13 mouse cellular contexts compared by ENCODE assay signal in the genomic region with DNA sequence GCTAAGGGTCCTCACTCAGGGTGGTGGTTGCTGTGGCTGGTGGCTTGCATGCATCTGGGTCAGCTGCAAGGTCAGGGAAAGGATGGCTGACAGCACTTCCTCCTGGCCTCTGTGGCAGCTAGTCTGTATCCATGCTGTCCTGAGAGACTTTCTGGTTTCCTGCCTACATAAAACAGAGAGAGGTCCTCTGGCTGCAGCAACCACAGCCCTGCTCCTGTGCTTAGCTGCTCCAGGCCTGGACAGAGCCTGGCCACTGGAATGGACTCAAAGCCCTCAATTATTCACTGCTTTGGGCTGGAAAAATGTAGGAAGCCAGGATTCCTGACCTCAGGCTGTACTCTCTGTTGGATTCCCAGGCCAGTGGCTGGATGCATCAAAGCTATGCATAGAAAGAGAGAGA. TPM values are rescaled to one million over a fixed set of nuclear protein-coding genes. Genes with fewer than 3 reads are reported as not detected.
DNase-seq lines count a peak whose midpoint lies in the region; ATAC-seq and TF ChIP-seq lines count a peak whose summit lies in the region.
"Had no signal": no experiment of that assay in that cellular context is flagged by ENCODE, and none has a peak within 500 bp of the region (broad histone marks: within the 10 kb centered on the region; RNA-seq: fewer than 3 reads in every experiment).

No protein-coding gene starts in this region.

- H3K4me1 ChIP-seq in kidney, embryonic 15.5 days, result peaks cover 68% of the 10 kb centered on the region
- H3K4me1 ChIP-seq in heart, embryonic 15.5 days (replicated peaks), result peaks cover 38% of the 10 kb centered on the region

- H3K36me3 ChIP-seq in kidney, embryonic 15.5 days, result 0 out of 2 replicates have a peak, but pooled peaks cover 2% of the 10 kb centered on the region
- H3K36me3 ChIP-seq in heart, embryonic 15.5 days, result no peaks in the 10 kb centered on the region
- H3K36me3 ChIP-seq: hindbrain, embryonic 10.5 days had no signal

- no peak for ATAC-seq in kidney, embryonic 15.5 days (replicated peaks; ENCODE audit: low FRiP score)
- no peak for ATAC-seq in heart, embryonic 15.5 days (replicated peaks; ENCODE audit: insufficient number of reproducible peaks, insufficient read depth, low FRiP score, low read depth)
- no peak for ATAC-seq in cerebellum, adult (ENCODE audit: insufficient number of reproducible peaks, low FRiP score, low TSS enrichment)
- ATAC-seq: liver, postnatal 0 days had no signal

- no peak overlapping the region for H3K4me2 ChIP-seq in kidney, embryonic 15.5 days
- H3K4me2 ChIP-seq in heart, embryonic 15.5 days, result no peak overlapping the region

- peak; percentile 49 for DNase-seq in gastrocnemius, adult 2 months
- DNase-seq in gastrocnemius, adult 8-10 months (ENCODE audit: low spot score in 2 of 2), result no peak
- no peak for DNase-seq in kidney, adult 11 months
- peak; percentile 78 for DNase-seq in Muller cell, postnatal 12 days (ENCODE audit: inconsistent ontology term)
- no peak for DNase-seq in ovary, postnatal 14 days (ENCODE audit: low spot score)
- DNase-seq: adrenal gland, postnatal 10 days; cerebellum, postnatal 10 days; left cerebral cortex, postnatal 4 days; liver, postnatal 0 days had no signal

- no peaks in the 10 kb centered on the region for H3K27me3 ChIP-seq in kidney, embryonic 15.5 days
- 0 out of 2 replicates have a peak, but pooled peaks cover 3% of the 10 kb centered on the region for H3K27me3 ChIP-seq in heart, embryonic 15.5 days

- peak overlapping the region; percentile 9 for H3K4me3 ChIP-seq in gastrocnemius, adult 2 months
- no peak overlapping the region for H3K4me3 ChIP-seq in kidney, embryonic 15.5 days (replicated peaks)
- no peak overlapping the region for H3K4me3 ChIP-seq in heart, embryonic 15.5 days
- H3K4me3 ChIP-seq: hindbrain, embryonic 10.5 days had no signal

- peak overlapping the region; percentile 94 for H3K27ac ChIP-seq in gastrocnemius, adult 2 months
- H3K27ac ChIP-seq in kidney, embryonic 15.5 days, result peak overlapping the region; percentile 23; the same call in 1 of the 2 replicates
- H3K27ac ChIP-seq in heart, embryonic 15.5 days, result peak overlapping the region; percentile 52
- H3K27ac ChIP-seq: hindbrain, embryonic 10.5 days had no signal

- TF ChIP-seq CTCF in gastrocnemius, adult 2 months (IDR thresholded peaks at IDR 0.05), result no peak

- H3K9me3 ChIP-seq in kidney, embryonic 15.5 days (replicated peaks), result no peaks in the 10 kb centered on the region
- H3K9me3 ChIP-seq in heart, embryonic 15.5 days (replicated peaks), result no peaks in the 10 kb centered on the region
- H3K9me3 ChIP-seq: hindbrain, embryonic 10.5 days had no signal

- no peak overlapping the region for H3K9ac ChIP-seq in kidney, embryonic 15.5 days
- no peak overlapping the region for H3K9ac ChIP-seq in heart, embryonic 15.5 days
- H3K9ac ChIP-seq: liver, postnatal 0 days had no signal

- intact Hi-C loops in gastrocnemius, adult 2 months (cut with DNase I), result no loop called here

RNA-seq across cellular contexts. Expression of gene Tnni1, which starts 2.6 kb away (rescaled TPM):
- total RNA-seq in gastrocnemius, adult 2 months (2021), result 100 to 1,000 TPM; 184 to 604 TPM
- 100 to 1,000 TPM; 238 to 314 (median 288) TPM for total RNA-seq in gastrocnemius, adult 8-10 months (2022)
- 36.1 and 56.2 TPM in 2 replicates for polyA plus RNA-seq in kidney, embryonic 15.5 days (2015; fragmentation: Nextera tagmentation; extraction: Ambion mirVana)
- 3,693 and 4,133 TPM in 2 replicates for polyA plus RNA-seq in heart, embryonic 15.5 days (2015; fragmentation: Nextera tagmentation; extraction: Ambion mirVana)
- total RNA-seq: left cerebral cortex, postnatal 4 days had no signal

RNA-seq across cellular contexts. Expression of gene Phlda3, which starts 10.7 kb away (rescaled TPM):
- total RNA-seq in gastrocnemius, adult 2 months (2021), result 100 to 1,000 TPM in 1 of 2 experiments, 10 to 100 TPM in 1; 78.0 to 140 TPM
- total RNA-seq in gastrocnemius, adult 8-10 months (2022), result 100 to 1,000 TPM; 131 to 182 (median 168) TPM
- polyA plus RNA-seq in kidney, embryonic 15.5 days (2015; fragmentation: Nextera tagmentation; extraction: Ambion mirVana), result 79.5 and 86.2 TPM in 2 replicates
- polyA plus RNA-seq in heart, embryonic 15.5 days (2015; fragmentation: Nextera tagmentation; extraction: Ambion mirVana), result 70.5 and 85.0 TPM in 2 replicates

RNA-seq across cellular contexts. Expression of gene Lad1, which starts 41.8 kb away (rescaled TPM):
- not detected for total RNA-seq in gastrocnemius, adult 2 months (2021)
- not detected for total RNA-seq in gastrocnemius, adult 8-10 months (2022)
- polyA plus RNA-seq in kidney, embryonic 15.5 days (2015; fragmentation: Nextera tagmentation; extraction: Ambion mirVana), result 21.7 and 22.1 TPM in 2 replicates
- 3.2 and 5.8 TPM in 2 replicates for polyA plus RNA-seq in heart, embryonic 15.5 days (2015; fragmentation: Nextera tagmentation; extraction: Ambion mirVana)

RNA-seq across cellular contexts. Expression of gene Csrp1, which starts 56.7 kb away (rescaled TPM):
- total RNA-seq in gastrocnemius, adult 2 months (2021), result 10 to 100 TPM; 18.9 to 25.0 TPM
- 10 to 100 TPM; 17.2 to 24.8 (median 23.2) TPM for total RNA-seq in gastrocnemius, adult 8-10 months (2022)
- polyA plus RNA-seq in kidney, embryonic 15.5 days (2015; fragmentation: Nextera tagmentation; extraction: Ambion mirVana), result 119 and 137 TPM in 2 replicates
- 149 and 169 TPM in 2 replicates for polyA plus RNA-seq in heart, embryonic 15.5 days (2015; fragmentation: Nextera tagmentation; extraction: Ambion mirVana)

RNA-seq across cellular contexts. Expression of gene Tnnt2, which starts 59.6 kb away (rescaled TPM):
- 1 to 10 TPM in 1 of 2 experiments, under 1 TPM in 1; 0.77 to 3.3 TPM for total RNA-seq in gastrocnemius, adult 2 months (2021)
- total RNA-seq in gastrocnemius, adult 8-10 months (2022), result 1 to 10 TPM; 4.0 to 5.8 (median 4.6) TPM
- polyA plus RNA-seq in kidney, embryonic 15.5 days (2015; fragmentation: Nextera tagmentation; extraction: Ambion mirVana), result 22.2 and 39.9 TPM in 2 replicates
- 7,410 and 9,283 TPM in 2 replicates for polyA plus RNA-seq in heart, embryonic 15.5 days (2015; fragmentation: Nextera tagmentation; extraction: Ambion mirVana)

Comparison
In these comparisons a context has a peak if more than half of its experiments do, and no peak if none do; other contexts are left out.
1. DNase-seq: peak in gastrocnemius, adult 2 months (single experiment) and Muller cell, postnatal 12 days (single experiment); none in gastrocnemius, adult 8-10 months (0 of 2), kidney, adult 11 months (single experiment) and ovary, postnatal 14 days (single experiment).
2. H3K27ac ChIP-seq: peak in every context shown above with its lines; median percentile 94 in gastrocnemius, adult 2 months; 52 in heart, embryonic 15.5 days; 23 in kidney, embryonic 15.5 days.